Mouse (Mus musculus): ENCODE measurements around the gene Ptar1.

DNA sequence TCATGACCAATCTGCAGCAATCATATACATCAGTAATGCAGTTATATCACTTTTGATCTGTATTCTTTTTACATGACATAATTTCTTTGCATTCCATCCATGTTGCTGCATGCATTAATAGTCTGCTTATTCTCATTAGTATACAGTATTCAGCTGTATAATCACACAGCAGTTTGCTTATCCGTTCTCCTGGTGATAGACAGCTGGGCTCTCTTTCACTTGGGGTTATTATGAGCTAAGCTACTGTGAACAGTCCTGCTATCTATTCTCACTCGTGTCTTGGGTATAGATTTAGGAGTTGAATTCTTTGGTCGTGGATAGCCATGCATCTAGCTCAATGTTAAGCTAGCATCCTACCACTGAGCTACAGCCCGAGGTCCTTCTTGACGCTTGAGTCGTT, 88.1 kb downstream of the Ptar1 start:
- TF ChIP-seq CTCF (conservative IDR thresholded peaks at IDR 0.05; ENCODE audit: low read length) = no peak
- no peak for TF ChIP-seq POU5F1 (IDR thresholded peaks at IDR 0.05; ENCODE audit: borderline replicate concordance, low read length)
